Mouse (Mus musculus) embryonic facial prominence, embryonic 11.5 days (tissue): Measurements from ENCODE around the gene Hus1. TPM values are rescaled to one million over a fixed set of nuclear protein-coding genes. Genes with fewer than 3 reads are reported as not detected.

Experiments used
- ATAC-seq: fragments of 200-750 bp; cut with Nextera tagmentation; replicated peaks from 2 replicates; pipeline ENCODE4 v1.8.0; 2017; ENCODE audit warnings: low read depth; ENCODE audit not compliant: insufficient number of reproducible peaks, low FRiP score, low TSS enrichment
- DNase-seq: peaks from one replicate; pipeline ENCODE4 v3.0.0-alpha.2; 2015; ENCODE audit warnings: low spot score
- H3K27ac ChIP-seq: fragments of 300-500 bp; sonication (generic); replicated peaks from 2 replicates; pipeline ENCODE4 v1.5.1; 2014; ENCODE audit warnings: mild to moderate bottlenecking, low read depth, low read length, control low read depth
- H3K27me3 ChIP-seq: fragments of 300-500 bp; sonication (generic); 2 replicates; pipeline ENCODE4 v1.6.1; 2014; ENCODE audit warnings: mild to moderate bottlenecking, low read length, moderate library complexity, mixed read lengths; ENCODE audit not compliant: control insufficient read depth, insufficient read depth
- H3K36me3 ChIP-seq: fragments of 300-500 bp; sonication (generic); replicated peaks from 2 replicates; pipeline ENCODE4 v1.6.1; 2014; ENCODE audit warnings: low read depth, mild to moderate bottlenecking, low read length, moderate library complexity, mixed read lengths; ENCODE audit not compliant: control insufficient read depth, insufficient read depth
- H3K4me1 ChIP-seq: fragments of 300-500 bp; sonication (generic); 2 replicates; pipeline ENCODE4 v1.6.1; 2014; ENCODE audit warnings: low read length, mixed read lengths; ENCODE audit not compliant: control insufficient read depth, insufficient read depth
- H3K4me2 ChIP-seq: fragments of 300-500 bp; sonication (generic); 2 replicates; pipeline ENCODE4 v1.6.1; 2014; ENCODE audit warnings: low read depth, mild to moderate bottlenecking, control low read depth, low read length, moderate library complexity
- H3K4me3 ChIP-seq: fragments of 300-500 bp; sonication (generic); 2 replicates; pipeline ENCODE4 v1.5.1; 2014; ENCODE audit warnings: low read depth, low read length, control low read depth
- H3K9ac ChIP-seq: fragments of 300-500 bp; sonication (generic); replicated peaks from 2 replicates; pipeline ENCODE4 v1.6.1; 2014; ENCODE audit warnings: mild to moderate bottlenecking, control low read depth, low read length
- H3K9me3 ChIP-seq: fragments of 300-500 bp; sonication (generic); replicated peaks from 2 replicates; pipeline ENCODE4 v1.6.1; 2016; ENCODE audit warnings: mild to moderate bottlenecking, low read length, inconsistent platforms, mixed read lengths; ENCODE audit not compliant: control insufficient read depth
- WGBS: fragments of 180-500 bp; shearing (Covaris S2); extraction: QIAGEN DNeasy Blood & Tissue Kit; methylation state at CpG from one replicate; pipeline ENCODE4 v1.1.7; 2014; 5-methylcytosine and 5-hydroxymethylcytosine counted together
- polyA plus RNA-seq: library from polyadenylated mRNA; unstranded; fragments of >200 nt; fragmentation: Nextera tagmentation; extraction: Ambion mirVana; gene quantifications from 2 replicates; pipeline ENCODE4 v1.2.1, GENCODE M21; 2014

Gene Hus1
- polyA plus RNA-seq, result 22.6 and 24.7 TPM in 2 replicates

DNA sequence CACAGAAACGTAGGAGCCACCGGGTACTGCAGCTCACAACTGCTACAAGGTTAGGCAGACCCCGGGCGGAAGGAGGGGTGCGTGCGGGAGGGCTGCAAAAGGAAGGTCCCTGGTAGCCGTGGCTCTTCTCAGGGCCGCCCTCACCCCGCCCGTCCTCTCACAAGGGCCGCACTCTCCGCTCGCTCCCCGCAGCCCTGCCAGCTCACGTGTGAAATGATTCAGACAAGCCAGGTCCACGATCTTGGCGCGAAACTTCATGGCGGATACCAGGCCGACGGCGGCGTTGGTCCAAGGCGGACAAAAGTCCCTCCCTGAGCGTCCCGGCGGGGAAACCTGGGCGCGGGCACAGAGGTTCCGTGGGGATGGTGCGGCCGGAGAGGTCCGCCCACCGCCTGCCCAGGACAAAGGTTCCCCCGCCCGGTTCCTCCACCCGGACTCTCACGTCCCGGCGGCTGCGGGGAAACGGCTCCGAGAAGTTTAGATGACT is at the start of gene Hus1:
TSS of gene Hus1 (minus strand) at position 339 of the 487 bp plus-strand sequence.
- no peaks in the 10 kb centered on the region for H3K36me3 ChIP-seq
- H3K27ac ChIP-seq, result peak within 1 kb of the TSS; percentile 78
- 0% methylated on average over 40 of the region's 43 CpGs for WGBS
- peak within 1 kb of the TSS; percentile 64 for H3K4me3 ChIP-seq
- ATAC-seq, result peak; percentile 97
- H3K4me2 ChIP-seq, result peak within 1 kb of the TSS; percentile 41
- no peaks in the 10 kb centered on the region for H3K4me1 ChIP-seq
- H3K27me3 ChIP-seq, result no peaks in the 10 kb centered on the region
- H3K9me3 ChIP-seq, result no peaks in the 10 kb centered on the region
- peak within 1 kb of the TSS; percentile 90 for H3K9ac ChIP-seq
- peak; percentile 89 for DNase-seq

DNA sequence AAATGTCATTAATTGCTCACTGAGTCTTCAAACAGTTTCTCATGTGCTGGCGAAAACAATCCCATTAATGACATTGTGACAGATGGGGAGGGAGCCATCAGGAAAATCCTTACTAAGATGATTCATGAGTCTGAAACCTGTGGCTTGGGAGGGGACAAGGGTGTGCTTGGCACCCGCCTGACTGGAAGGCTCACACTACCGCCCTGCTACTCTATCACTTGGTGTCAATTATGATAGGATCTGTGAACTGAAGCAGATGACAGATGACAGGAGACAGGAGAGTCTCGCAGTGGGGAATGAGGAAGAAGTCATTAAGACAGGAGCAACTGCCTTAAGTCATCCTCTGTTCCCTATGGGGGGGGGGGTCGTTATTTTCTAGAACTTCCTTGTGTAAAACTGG is 49.5 kb upstream of the Hus1 start:
- DNase-seq, result no peak
- 67% methylated on average over 5 of the region's 5 CpGs for WGBS
- Histone ChIP-seq H3K9me3 (no peaks in the 10 kb centered on the region), H3K4me1 (no peaks in the 10 kb centered on the region), H3K4me2 (no peak overlapping the region), H3K36me3 (no peaks in the 10 kb centered on the region), H3K27ac (no peak overlapping the region), H3K4me3 (no peak overlapping the region), H3K9ac (no peak overlapping the region), H3K27me3 (no peaks in the 10 kb centered on the region)
- no peak for ATAC-seq

DNA sequence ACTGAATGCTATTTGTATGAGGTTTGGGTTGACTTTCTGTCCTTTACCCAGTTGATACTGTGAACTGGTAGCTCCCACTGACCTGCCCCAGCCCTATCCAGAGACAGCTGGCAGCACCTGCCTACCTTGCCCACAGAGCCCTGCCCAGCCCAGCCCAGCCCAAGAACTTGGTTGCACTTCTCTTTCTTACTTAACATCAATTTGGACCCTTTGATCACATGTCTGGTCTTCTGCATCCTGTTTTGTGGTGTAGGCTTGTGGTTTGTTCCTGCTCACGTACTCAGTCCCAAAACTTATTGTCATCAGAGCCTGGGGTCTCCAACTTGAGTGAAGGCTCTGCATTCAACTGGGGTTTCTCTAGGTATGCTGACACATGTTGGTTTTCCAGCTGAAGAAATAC is 49.0 kb upstream of the Hus1 start:
- Histone ChIP-seq H3K27ac (no peak overlapping the region), H3K9me3 (no peaks in the 10 kb centered on the region), H3K4me3 (no peak overlapping the region), H3K9ac (no peak overlapping the region), H3K36me3 (no peaks in the 10 kb centered on the region), H3K4me2 (no peak overlapping the region), H3K27me3 (no peaks in the 10 kb centered on the region), H3K4me1 (no peaks in the 10 kb centered on the region)
- 79% methylated on average over 1 of the region's 1 CpGs for WGBS
- DNase-seq (no peak), ATAC-seq (no peak)

DNA sequence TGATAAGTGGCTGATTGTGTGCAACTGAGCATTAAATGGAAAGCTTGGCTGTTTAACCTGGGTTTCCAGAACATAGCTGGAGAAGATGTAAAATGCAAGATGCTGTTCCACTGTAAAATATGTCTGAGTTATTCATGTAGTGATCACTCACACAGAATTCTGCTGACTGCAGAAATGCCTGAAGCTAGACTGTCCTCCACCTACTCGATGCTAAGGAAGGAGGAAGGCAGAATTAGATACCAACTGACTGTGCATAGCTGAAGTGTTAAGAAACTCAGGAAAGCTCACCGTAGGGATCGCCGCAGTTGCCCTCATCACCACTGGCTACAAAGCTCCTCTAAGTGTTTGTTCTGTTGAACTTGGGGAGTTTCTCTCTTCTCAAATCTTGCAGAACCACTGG is 46.7 kb upstream of the Hus1 start:
- Histone ChIP-seq H3K4me3 (no peak overlapping the region), H3K9me3 (no peaks in the 10 kb centered on the region), H3K4me2 (no peak overlapping the region), H3K4me1 (no peaks in the 10 kb centered on the region), H3K36me3 (no peaks in the 10 kb centered on the region), H3K9ac (no peak overlapping the region), H3K27me3 (no peaks in the 10 kb centered on the region), H3K27ac (no peak overlapping the region)
- ATAC-seq, result no peak
- DNase-seq, result no peak
- 94% methylated on average over 4 of the region's 4 CpGs for WGBS

DNA sequence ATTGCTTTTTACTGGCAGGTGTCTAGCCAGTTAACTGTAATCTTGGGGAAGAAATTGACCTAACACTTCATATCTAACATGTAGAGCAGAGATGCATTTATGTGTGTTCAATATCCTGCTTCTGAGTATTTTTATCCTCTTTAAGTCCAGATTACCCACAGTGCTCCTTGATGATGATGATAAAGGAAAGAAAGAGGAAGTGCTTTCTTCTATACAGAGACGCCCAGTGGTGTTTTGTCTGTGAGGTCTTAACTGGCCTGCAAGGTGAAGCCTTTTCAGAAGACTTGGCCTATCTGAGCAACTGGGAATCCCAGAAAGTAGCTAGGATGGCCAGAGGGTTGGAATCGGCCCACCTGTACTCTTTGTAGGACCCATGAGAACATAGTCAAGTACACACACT is 45.9 kb upstream of the Hus1 start:
- Histone ChIP-seq H3K27me3 (no peaks in the 10 kb centered on the region), H3K4me2 (no peak overlapping the region), H3K4me3 (no peak overlapping the region), H3K9me3 (no peaks in the 10 kb centered on the region), H3K9ac (no peak overlapping the region), H3K4me1 (no peaks in the 10 kb centered on the region), H3K27ac (no peak overlapping the region), H3K36me3 (no peaks in the 10 kb centered on the region)
- ATAC-seq (no peak), DNase-seq (no peak)
- 87% methylated on average over 2 of the region's 2 CpGs for WGBS

GRCm38 (mm10) chr11:9051895-9052294 is 40.9 kb upstream of the Hus1 start:
- Histone ChIP-seq H3K4me1 (no peaks in the 10 kb centered on the region; the same call in 1 of the 2 replicates), H3K9ac (no peak overlapping the region), H3K27me3 (peaks cover 11% of the 10 kb centered on the region), H3K4me2 (no peak overlapping the region), H3K9me3 (no peaks in the 10 kb centered on the region), H3K4me3 (no peak overlapping the region), H3K36me3 (no peaks in the 10 kb centered on the region), H3K27ac (no peak overlapping the region)
- ATAC-seq (no peak), DNase-seq (no peak)
- 62% methylated on average over 2 of the region's 2 CpGs for WGBS

DNA sequence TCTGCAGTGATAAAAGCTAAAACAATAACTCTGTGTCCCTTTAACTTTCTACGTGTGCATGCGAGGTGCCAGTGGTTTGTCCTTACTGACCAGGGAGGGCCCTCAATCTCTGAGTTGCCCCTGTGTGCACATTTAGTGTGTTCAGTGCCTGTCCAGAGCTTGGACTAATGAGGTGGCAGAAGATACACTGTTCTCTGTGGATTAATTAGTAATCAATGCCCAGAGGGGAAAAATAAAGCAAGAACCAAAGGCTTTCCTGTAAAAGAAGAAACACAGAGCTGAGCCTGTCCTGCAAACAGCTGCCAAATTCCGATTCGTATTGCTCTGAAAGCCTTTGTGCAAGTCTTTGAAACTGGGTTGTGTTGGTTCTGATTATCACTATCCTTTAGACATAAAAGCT is 39.2 kb upstream of the Hus1 start:
- H3K9me3 ChIP-seq, result no peaks in the 10 kb centered on the region
- H3K9ac ChIP-seq, result no peak overlapping the region
- peaks cover 11% of the 10 kb centered on the region for H3K27me3 ChIP-seq
- DNase-seq, result no peak
- no peaks in the 10 kb centered on the region for H3K36me3 ChIP-seq
- no peak overlapping the region for H3K4me2 ChIP-seq
- no peak for ATAC-seq
- H3K4me3 ChIP-seq, result no peak overlapping the region
- WGBS, result 78% methylated on average over 4 of the region's 4 CpGs
- H3K4me1 ChIP-seq, result no peaks in the 10 kb centered on the region; the same call in 1 of the 2 replicates
- no peak overlapping the region for H3K27ac ChIP-seq

- no peaks in the 10 kb centered on the region for H3K9me3 ChIP-seq
- H3K27ac ChIP-seq, result no peak within 1 kb of the TSS
- 1% methylated on average over 18 of the region's 18 CpGs for WGBS
- ATAC-seq (no peak), DNase-seq (peak; percentile 2)
- peak within 1 kb of the TSS; percentile 93 for H3K4me2 ChIP-seq
- H3K4me3 ChIP-seq, result peak within 1 kb of the TSS; percentile 39
- H3K36me3 ChIP-seq, result no peaks in the 10 kb centered on the region
- H3K27me3 ChIP-seq, result peaks cover 11% of the 10 kb centered on the region
- H3K9ac ChIP-seq, result no peak within 1 kb of the TSS; the same call in 1 of the 2 replicates
- no peaks in the 10 kb centered on the region; the same call in 1 of the 2 replicates for H3K4me1 ChIP-seq
These were observed 37.7 kb upstream of the Hus1 start, which contains the start of gene Sun3 for GRCm38 (mm10) chr11:9048703-9049060. Gene Sun3, minus strand, starts transcription at chr11:9048991.
